Mouse (Mus musculus) heart, postnatal 0 days (tissue): Measurements from ENCODE around the gene Arl6ip4.

Experiments
- CTCF ChIP-seq: IDR thresholded peaks from 2 replicates; pipeline ENCODE4 v1.5.1; 2016; ENCODE audit warnings: antibody characterized with exemption, control low read depth, low read depth
- EP300 ChIP-seq: IDR thresholded peaks from 2 replicates; pipeline ENCODE4 v1.6.1; 2016; ENCODE audit warnings: antibody characterized with exemption, low read depth

GRCm38 (mm10) chr5:124077241-124077640, 38.6 kb upstream of the Arl6ip4 start:
- TF ChIP-seq CTCF = no peak
- TF ChIP-seq EP300 = no peak
